Mouse (Mus musculus) liver, embryonic 14.5 days (tissue): Measurements from ENCODE around the gene Med26.

ENCODE experiments used
- CTCF ChIP-seq: IDR thresholded peaks from 2 replicates; pipeline ENCODE4 v1.5.1; 2016; ENCODE audit warnings: antibody characterized with exemption, low read depth, control low read depth
- EP300 ChIP-seq: IDR thresholded peaks from 2 replicates; pipeline ENCODE4 v1.6.1; 2016; ENCODE audit warnings: antibody characterized with exemption, low read depth

GRCm38 (mm10) chr8:72577941-72578340, 29.9 kb upstream of the Med26 start:
- no peak for TF ChIP-seq CTCF
- no peak for TF ChIP-seq EP300
